Mouse (Mus musculus): ENCODE data around the gene Fam208b.

- TF ChIP-seq CTCF (IDR thresholded peaks at IDR 0.05) (no peak), POLR2A (IDR thresholded peaks at IDR 0.05; ENCODE audit: insufficient read depth, low read depth, low read length) (no peak), EP300 (IDR thresholded peaks at IDR 0.05; ENCODE audit: insufficient read depth, low read depth, low read length) (no peak)
These were observed 43.5 kb upstream of the Fam208b start for GRCm38 (mm10) chr13:3654432-3654831.
